Comparison of ENCODE assay signal across 19 mouse cellular contexts in genomic region chr17:49981591-49981990, GRCm38 (mm10).
DNase-seq lines count a peak whose midpoint lies in the region; ATAC-seq and TF ChIP-seq lines count a peak whose summit lies in the region.
"Had no signal": no experiment of that assay in that cellular context is flagged by ENCODE, and none has a peak within 500 bp of the region (broad histone marks: within the 10 kb centered on the region; RNA-seq: fewer than 3 reads in every experiment).

No protein-coding gene starts in this region.

- no peak for TF ChIP-seq EP300 in stomach, postnatal 0 days (optimal IDR thresholded peaks at IDR 0.05)

- DNase-seq in forebrain, postnatal 0 days, result no peak
- no peak for DNase-seq in heart, postnatal 25 days (ENCODE audit: low spot score)
- no peak for DNase-seq in midbrain, postnatal 0 days (ENCODE audit: low spot score)
- DNase-seq in midbrain, embryonic 14.5 days, result no peak
- no peak for DNase-seq in stomach, postnatal 0 days (ENCODE audit: low spot score)
- no peak for DNase-seq in lung, postnatal 4 days
- DNase-seq: cerebellum, adult 2 months; cerebellum, postnatal 36 days; gastrocnemius, postnatal 10 days; kidney, adult 2 months; kidney, postnatal 25 days; lung, adult 18-20 months; lung, postnatal 14 days; right cerebral cortex, postnatal 4 days had no signal

- H3K9me3 ChIP-seq in forebrain, postnatal 0 days (ENCODE audit: low read length), result peaks cover 4% of the 10 kb centered on the region; the same call in 1 of the 2 replicates
- peaks cover 11% of the 10 kb centered on the region; the same call in 1 of the 2 replicates for H3K9me3 ChIP-seq in forebrain, embryonic 13.5 days (replicated peaks)
- peaks cover 10% of the 10 kb centered on the region for H3K9me3 ChIP-seq in heart, embryonic 13.5 days
- H3K9me3 ChIP-seq in midbrain, postnatal 0 days (ENCODE audit: low read length), result no peaks in the 10 kb centered on the region; the same call in 1 of the 2 replicates
- 0 out of 2 replicates have a peak, but pooled peaks cover 5% of the 10 kb centered on the region for H3K9me3 ChIP-seq in midbrain, embryonic 14.5 days (ENCODE audit: control insufficient read depth, low read length)
- no peaks in the 10 kb centered on the region for H3K9me3 ChIP-seq in stomach, postnatal 0 days (ENCODE audit: control insufficient read depth, low read length)

- peak; percentile 24; the same call in 1 of the 2 replicates for TF ChIP-seq CTCF in forebrain, postnatal 0 days (IDR thresholded peaks at IDR 0.05; ENCODE audit: low read depth)
- peak; percentile 38 for TF ChIP-seq CTCF in midbrain, postnatal 0 days (IDR thresholded peaks at IDR 0.05)
- peak; percentile 31; the same call in 1 of the 2 replicates for TF ChIP-seq CTCF in stomach, postnatal 0 days (IDR thresholded peaks at IDR 0.05; ENCODE audit: low read depth)

- H3K9ac ChIP-seq in forebrain, postnatal 0 days, result no peak overlapping the region
- no peak overlapping the region for H3K9ac ChIP-seq in forebrain, embryonic 13.5 days
- no peak overlapping the region for H3K9ac ChIP-seq in heart, embryonic 13.5 days
- no peak overlapping the region for H3K9ac ChIP-seq in midbrain, postnatal 0 days (replicated peaks; ENCODE audit: low read length, poor library complexity, severe bottlenecking)
- no peak overlapping the region for H3K9ac ChIP-seq in midbrain, embryonic 14.5 days (replicated peaks; ENCODE audit: low read length)
- no peak overlapping the region for H3K9ac ChIP-seq in stomach, postnatal 0 days (ENCODE audit: low read length)
- H3K9ac ChIP-seq: limb, embryonic 13.5 days had no signal

- H3K27ac ChIP-seq in forebrain, postnatal 0 days (ENCODE audit: low read depth, low read length), result no peak overlapping the region
- H3K27ac ChIP-seq in forebrain, embryonic 13.5 days, result no peak overlapping the region
- peak overlapping the region; percentile 92 for H3K27ac ChIP-seq in heart, embryonic 13.5 days (replicated peaks)
- H3K27ac ChIP-seq in midbrain, postnatal 0 days (ENCODE audit: low read depth, low read length), result no peak overlapping the region
- no peak overlapping the region for H3K27ac ChIP-seq in midbrain, embryonic 14.5 days (replicated peaks; ENCODE audit: low read depth, low read length)
- H3K27ac ChIP-seq in stomach, postnatal 0 days (replicated peaks), result no peak overlapping the region
- H3K27ac ChIP-seq: limb, embryonic 13.5 days had no signal

- WGBS in forebrain, postnatal 0 days, result 78% methylated on average over 4 of the region's 4 CpGs
- 84% methylated on average over 4 of the region's 4 CpGs for WGBS in forebrain, embryonic 13.5 days
- 83% methylated on average over 4 of the region's 4 CpGs for WGBS in heart, embryonic 13.5 days
- 85% methylated on average over 4 of the region's 4 CpGs for WGBS in midbrain, postnatal 0 days
- WGBS in midbrain, embryonic 14.5 days, result 94% methylated on average over 4 of the region's 4 CpGs
- WGBS in stomach, postnatal 0 days, result 87% methylated on average over 4 of the region's 4 CpGs

- H3K4me2 ChIP-seq in forebrain, postnatal 0 days (ENCODE audit: low read depth), result no peak overlapping the region
- H3K4me2 ChIP-seq in forebrain, embryonic 13.5 days, result no peak overlapping the region
- H3K4me2 ChIP-seq in heart, embryonic 13.5 days, result no peak overlapping the region
- no peak overlapping the region for H3K4me2 ChIP-seq in midbrain, postnatal 0 days (ENCODE audit: low read depth, low read length, poor library complexity, severe bottlenecking)
- no peak overlapping the region for H3K4me2 ChIP-seq in midbrain, embryonic 14.5 days (ENCODE audit: low read length)
- H3K4me2 ChIP-seq in stomach, postnatal 0 days (replicated peaks; ENCODE audit: low read depth), result no peak overlapping the region
- H3K4me2 ChIP-seq: limb, embryonic 13.5 days had no signal

- H3K36me3 ChIP-seq in forebrain, postnatal 0 days (ENCODE audit: insufficient read depth), result no peaks in the 10 kb centered on the region
- no peaks in the 10 kb centered on the region for H3K36me3 ChIP-seq in forebrain, embryonic 13.5 days (ENCODE audit: poor library complexity, severe bottlenecking)
- H3K36me3 ChIP-seq in heart, embryonic 13.5 days, result peaks cover 7% of the 10 kb centered on the region
- no peaks in the 10 kb centered on the region for H3K36me3 ChIP-seq in midbrain, postnatal 0 days (ENCODE audit: insufficient read depth, low read length)
- no peaks in the 10 kb centered on the region for H3K36me3 ChIP-seq in midbrain, embryonic 14.5 days (ENCODE audit: control insufficient read depth, insufficient read depth, low read length)
- no peaks in the 10 kb centered on the region for H3K36me3 ChIP-seq in stomach, postnatal 0 days (ENCODE audit: control insufficient read depth, insufficient read depth, low read length)
- H3K36me3 ChIP-seq: limb, embryonic 13.5 days had no signal

- ATAC-seq in forebrain, postnatal 0 days, result 0 out of 2 replicates have a peak, but pooled peaks have one; percentile 42
- ATAC-seq in forebrain, embryonic 13.5 days, result no peak
- no peak for ATAC-seq in heart, embryonic 13.5 days (ENCODE audit: extremely low read depth, insufficient number of reproducible peaks, low FRiP score, low TSS enrichment)
- ATAC-seq in midbrain, postnatal 0 days (ENCODE audit: low FRiP score), result no peak
- no peak for ATAC-seq in midbrain, embryonic 14.5 days (ENCODE audit: low FRiP score, low TSS enrichment)
- ATAC-seq in stomach, postnatal 0 days (ENCODE audit: low FRiP score, low TSS enrichment), result no peak
- ATAC-seq: midbrain, embryonic 16.5 days had no signal

- intact Hi-C loops in heart, postnatal 25 days (cut with DNase I), result loop anchor here (5.0 kb wide), 1 partner anchor 161 kb away; no protein-coding TSS in a partner anchor

- H3K4me1 ChIP-seq in forebrain, postnatal 0 days (ENCODE audit: insufficient read depth), result no peaks in the 10 kb centered on the region
- peaks cover 9% of the 10 kb centered on the region; the same call in 1 of the 2 replicates for H3K4me1 ChIP-seq in forebrain, embryonic 13.5 days
- H3K4me1 ChIP-seq in heart, embryonic 13.5 days, result peaks cover 35% of the 10 kb centered on the region
- no peaks in the 10 kb centered on the region for H3K4me1 ChIP-seq in midbrain, postnatal 0 days (ENCODE audit: insufficient read depth, low read length)
- H3K4me1 ChIP-seq in midbrain, embryonic 14.5 days (ENCODE audit: control insufficient read depth, insufficient read depth, low read length), result 0 out of 2 replicates have a peak, but pooled peaks cover 4% of the 10 kb centered on the region
- H3K4me1 ChIP-seq in stomach, postnatal 0 days (replicated peaks; ENCODE audit: control insufficient read depth, insufficient read depth), result no peaks in the 10 kb centered on the region
- H3K4me1 ChIP-seq: limb, embryonic 13.5 days had no signal

- H3K27me3 ChIP-seq in forebrain, postnatal 0 days (ENCODE audit: insufficient read depth, low read length), result no peaks in the 10 kb centered on the region
- 0 out of 2 replicates have a peak, but pooled peaks cover 3% of the 10 kb centered on the region for H3K27me3 ChIP-seq in forebrain, embryonic 13.5 days
- no peaks in the 10 kb centered on the region for H3K27me3 ChIP-seq in heart, embryonic 13.5 days (replicated peaks)
- no peaks in the 10 kb centered on the region for H3K27me3 ChIP-seq in midbrain, postnatal 0 days (ENCODE audit: insufficient read depth, low read length)
- no peaks in the 10 kb centered on the region for H3K27me3 ChIP-seq in midbrain, embryonic 14.5 days (ENCODE audit: control insufficient read depth, insufficient read depth, low read length)
- H3K27me3 ChIP-seq in stomach, postnatal 0 days (ENCODE audit: control insufficient read depth, insufficient read depth, low read length), result no peaks in the 10 kb centered on the region
- H3K27me3 ChIP-seq: limb, embryonic 13.5 days had no signal

- no peak overlapping the region for H3K4me3 ChIP-seq in forebrain, postnatal 0 days (ENCODE audit: low read depth, low read length)
- no peak overlapping the region for H3K4me3 ChIP-seq in forebrain, embryonic 13.5 days
- H3K4me3 ChIP-seq in heart, embryonic 13.5 days, result no peak overlapping the region
- no peak overlapping the region for H3K4me3 ChIP-seq in midbrain, postnatal 0 days (ENCODE audit: low read depth, low read length)
- no peak overlapping the region for H3K4me3 ChIP-seq in midbrain, embryonic 14.5 days (replicated peaks; ENCODE audit: low read depth, low read length)
- no peak overlapping the region for H3K4me3 ChIP-seq in stomach, postnatal 0 days (ENCODE audit: low read depth, low read length)
- H3K4me3 ChIP-seq: forebrain, embryonic 10.5 days; limb, embryonic 13.5 days had no signal
